Mouse (Mus musculus) layer of hippocampus, adult 18-20 months (tissue): ENCODE data around the gene Rnf207. TPM values are rescaled to one million over a fixed set of nuclear protein-coding genes. Genes with fewer than 3 reads are reported as not detected.

Source experiments
- DNase-seq, 2 experiments: peaks; one replicate each; pipeline ENCODE4 v3.0.0; 2022; ENCODE audit warnings: low spot score in 2 of 2
- total RNA-seq, 2 experiments: library from RNA; stranded (reverse); gene quantifications; 2 replicates each; pipeline ENCODE4 v1.2.3; 2021

Gene Rnf207
- total RNA-seq, 2 experiments from 2014 or later, result 8.1 to 10.2 TPM

DNA sequence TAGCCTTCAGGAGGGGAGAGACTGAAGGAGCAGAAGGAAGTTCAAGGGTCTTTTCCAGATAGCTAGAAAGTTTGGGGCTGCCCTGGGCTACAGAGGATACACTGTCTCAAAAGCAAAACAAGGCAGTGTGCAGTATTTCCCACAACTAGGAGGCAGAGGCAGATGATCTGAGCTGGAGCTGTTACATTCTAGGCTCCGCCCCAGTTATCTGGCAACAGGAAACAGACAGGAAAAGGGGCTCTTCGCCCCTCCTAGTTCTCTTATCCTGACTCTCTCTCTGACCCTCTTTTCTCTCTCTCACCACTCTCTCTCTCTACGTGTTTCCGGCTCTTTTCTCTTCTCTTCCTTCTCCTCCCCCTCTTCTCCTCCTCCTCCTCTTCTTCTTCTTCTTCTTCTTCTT is 22.9 kb downstream of the Rnf207 start:
- DNase-seq, result no peak

DNA sequence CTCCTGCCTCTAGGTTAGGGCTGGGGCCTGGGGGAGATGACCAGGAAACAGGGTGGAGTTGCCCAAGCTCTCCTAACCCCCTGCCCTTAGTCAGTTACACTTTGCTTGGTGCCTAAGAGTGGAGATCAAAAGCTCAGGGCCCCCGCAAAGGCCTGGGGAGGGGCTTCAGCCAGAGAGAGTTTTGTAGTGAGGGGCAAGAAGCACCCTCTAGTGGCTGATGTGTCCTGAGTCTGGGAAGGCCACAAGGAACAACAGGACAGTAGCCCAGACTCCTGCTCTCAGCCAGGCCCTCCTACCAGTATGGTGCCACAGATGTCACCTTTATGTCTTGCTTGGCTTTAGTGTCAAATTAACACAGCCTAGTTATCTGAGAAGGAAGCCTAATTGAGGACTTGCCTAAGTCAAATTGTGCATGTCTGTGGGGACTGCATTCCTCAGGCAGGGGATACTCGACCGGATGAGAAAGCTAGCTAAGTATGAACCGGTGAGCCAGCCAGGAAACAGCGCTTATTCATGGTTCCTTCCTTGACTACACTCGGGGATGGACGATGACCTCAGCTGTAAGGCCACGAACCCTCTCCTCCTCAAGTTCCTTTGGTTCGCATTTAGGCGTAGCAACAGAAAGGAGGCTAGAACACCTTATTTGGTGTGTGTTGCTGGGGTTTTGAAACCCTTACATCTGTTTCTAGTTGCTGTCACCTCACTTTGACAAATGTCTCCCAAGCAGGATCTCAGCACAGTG is 24.4 kb downstream of the Rnf207 start:
- DNase-seq, result no peak

DNA sequence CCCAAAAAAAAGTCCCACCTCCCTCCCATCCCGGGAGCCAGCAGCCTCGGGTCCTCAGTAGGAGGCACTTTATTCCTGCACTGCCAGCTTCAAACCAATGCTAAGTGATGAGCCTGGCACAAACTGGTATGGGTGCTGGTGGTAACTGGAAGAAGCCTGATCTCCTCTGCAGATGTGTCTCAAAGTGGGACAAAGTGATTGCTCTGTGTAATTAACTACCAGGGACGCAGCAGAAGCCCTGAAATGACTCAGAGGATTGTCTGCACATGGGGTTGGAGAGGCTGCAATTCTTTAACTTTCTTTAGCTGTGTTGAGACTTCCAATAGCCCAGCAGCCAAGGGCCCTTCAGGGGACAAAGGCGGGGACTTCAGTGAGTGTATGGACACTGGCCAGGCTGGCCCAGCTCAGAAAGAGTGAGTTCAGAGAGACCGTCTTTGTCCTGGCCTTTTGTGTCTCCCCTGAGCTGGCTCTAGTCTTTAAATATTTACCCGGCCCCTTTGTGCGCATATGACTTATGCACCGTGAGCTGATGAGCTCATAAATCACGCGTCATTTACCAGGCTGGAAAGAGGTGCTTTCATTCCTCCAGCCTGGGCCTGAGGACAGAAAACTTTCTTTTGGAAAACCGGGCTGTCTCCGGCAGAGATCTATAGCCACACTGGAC is 26.6 kb downstream of the Rnf207 start:
- DNase-seq, result no peak

- no peak for DNase-seq
Measured at GRCm38 (mm10) chr4:152291562-152291961, 27.2 kb downstream of the Rnf207 start, which contains the start of gene Hes3. TSS of gene Hes3 (minus strand) at chr4:152291662.

GRCm38 (mm10) chr4:152290991-152291390 is 27.8 kb downstream of the Rnf207 start:
- no peak for DNase-seq

DNA sequence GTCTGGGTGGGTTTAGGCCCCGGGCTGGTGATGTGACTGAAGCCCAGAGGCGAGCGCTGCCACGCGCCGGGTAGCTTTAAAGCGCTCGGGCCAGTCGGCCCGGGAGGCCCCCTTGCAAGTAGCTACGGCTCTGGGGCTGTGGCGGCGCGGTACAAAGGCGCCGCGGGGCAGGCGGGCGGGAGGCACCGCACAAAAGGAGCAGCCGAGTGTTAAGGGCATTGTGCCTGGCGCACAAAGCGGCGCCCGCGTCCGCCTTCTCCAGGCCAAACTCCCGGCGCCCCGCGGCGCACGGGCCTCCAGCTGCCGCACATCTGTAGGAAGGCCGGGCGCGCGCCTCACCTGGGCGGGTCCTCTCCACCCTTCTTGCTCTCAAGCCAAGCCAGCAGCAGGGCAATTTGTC is 28.4 kb downstream of the Rnf207 start:
- no peak for DNase-seq

GRCm38 (mm10) chr4:152288398-152288945 is 30.3 kb downstream of the Rnf207 start:
- no peak for DNase-seq

GRCm38 (mm10) chr4:152287317-152288120 is 31.3 kb downstream of the Rnf207 start:
- DNase-seq, result no peak

- no peak for DNase-seq
Measured at GRCm38 (mm10) chr4:152286887-152287286, 31.9 kb downstream of the Rnf207 start.

DNA sequence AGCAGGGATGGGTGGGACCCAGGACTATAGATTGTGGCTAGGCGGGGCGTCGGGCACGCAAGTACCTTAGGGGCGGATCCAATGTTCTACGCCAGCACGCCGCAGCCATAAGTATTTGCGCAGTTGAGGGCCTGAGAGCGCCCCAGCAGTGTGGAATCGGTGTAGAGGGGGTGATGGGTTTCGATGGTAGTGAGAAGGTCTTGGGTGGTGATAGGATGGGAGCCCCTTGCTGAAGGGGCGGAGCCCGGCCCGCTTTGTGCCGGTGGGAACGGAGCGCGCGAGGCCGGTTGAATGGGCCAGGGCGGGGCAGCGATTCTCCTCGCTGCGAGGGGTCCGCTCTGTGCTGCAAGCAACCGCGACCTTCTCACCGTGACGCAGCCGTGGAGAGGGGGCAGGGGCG is 32.6 kb downstream of the Rnf207 start:
- no peak for DNase-seq

GRCm38 (mm10) chr4:152285505-152285904 is 33.3 kb downstream of the Rnf207 start:
- peak in 1 of 2 experiments; percentile 59 for DNase-seq

GRCm38 (mm10) chr4:152283186-152283950 is 35.4 kb downstream of the Rnf207 start:
- DNase-seq, result peak; percentile 78 to 89

DNA sequence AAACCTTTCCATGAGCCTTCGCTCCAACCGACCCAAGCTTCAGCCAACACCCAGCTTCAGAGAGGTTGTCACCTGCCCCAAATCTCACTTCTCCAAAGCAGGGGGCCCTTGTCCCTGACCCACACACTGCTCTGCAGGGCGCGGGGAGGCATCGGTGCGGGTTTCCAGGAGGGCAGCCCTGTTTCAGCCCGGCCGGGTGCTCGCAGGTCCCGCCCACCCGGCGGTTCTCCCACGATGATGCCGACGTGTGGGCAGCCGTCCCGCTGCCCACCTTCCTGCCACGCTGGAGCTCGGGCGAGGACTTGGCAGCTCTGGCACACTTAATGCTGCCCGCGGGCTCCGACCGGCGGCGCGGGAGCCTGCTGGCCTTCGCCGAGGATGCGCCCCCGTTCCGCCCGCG is 36.1 kb downstream of the Rnf207 start:
- no peak for DNase-seq

DNA sequence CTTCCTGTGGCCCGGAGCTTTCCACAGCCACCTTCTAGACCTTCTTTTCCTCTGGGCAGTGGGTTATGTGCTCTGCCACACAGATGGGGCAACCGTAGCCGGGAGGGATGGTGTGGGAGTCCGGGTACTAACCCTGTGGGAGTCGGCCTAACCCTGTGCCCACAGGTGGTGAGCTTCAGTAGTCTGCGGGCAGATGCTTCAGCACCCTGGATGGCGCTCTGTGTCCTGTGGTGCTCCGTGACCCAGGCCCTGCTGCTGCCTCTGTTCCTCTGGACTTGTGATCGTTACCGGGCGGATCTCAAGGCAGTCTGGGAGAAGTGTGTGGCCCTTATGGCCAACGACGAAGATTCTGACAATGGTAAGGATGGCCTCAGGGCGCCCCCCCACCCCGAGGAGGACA is 37.2 kb downstream of the Rnf207 start:
- DNase-seq, result no peak

- no peak for DNase-seq
Measured at GRCm38 (mm10) chr4:152278986-152279385, 39.8 kb downstream of the Rnf207 start.

- no peak for DNase-seq
Measured at GRCm38 (mm10) chr4:152277916-152278315, 40.9 kb downstream of the Rnf207 start.

- DNase-seq, result no peak
Measured at GRCm38 (mm10) chr4:152276389-152277347, 42.1 kb downstream of the Rnf207 start.

DNA sequence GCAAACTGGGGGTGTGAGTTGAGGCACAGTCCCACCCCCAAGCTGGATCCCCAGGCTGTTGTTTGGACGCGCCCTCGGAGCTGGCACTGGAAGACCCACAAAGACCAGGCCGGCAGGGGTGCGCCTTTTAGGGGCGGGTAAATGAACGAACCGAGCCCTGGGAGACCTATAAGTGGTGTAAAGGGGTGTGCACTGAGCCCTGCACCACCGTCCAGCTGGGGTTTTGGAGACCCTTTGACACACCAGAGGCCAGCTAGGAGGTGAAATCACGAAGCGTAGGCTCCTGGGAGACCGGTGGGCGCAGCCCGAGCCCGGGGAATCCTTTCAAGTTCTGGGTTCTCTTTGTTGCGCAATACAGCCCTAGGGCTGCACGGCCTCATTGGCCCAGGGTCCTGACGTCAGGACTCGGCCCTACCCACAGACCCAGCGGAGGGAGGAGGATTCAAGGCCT is 44.1 kb downstream of the Rnf207 start:
- DNase-seq, result no peak

- DNase-seq, result no peak
Measured at GRCm38 (mm10) chr4:152273621-152274236, 45.1 kb downstream of the Rnf207 start, which contains the start of gene Gpr153. TSS of gene Gpr153 (plus strand) at chr4:152274232.
